8 mouse cellular contexts compared by ENCODE assay signal in genomic region chr6:90514369-90514768, GRCm38 (mm10). TPM values are rescaled to one million over a fixed set of nuclear protein-coding genes. Genes with fewer than 3 reads are reported as not detected.
DNase-seq lines count a peak whose midpoint lies in the region; ATAC-seq lines count a peak whose summit lies in the region.

No protein-coding gene starts in this region.

- H3K36me3 ChIP-seq in midbrain, embryonic 10.5 days, result no peaks in the 10 kb centered on the region
- H3K36me3 ChIP-seq in midbrain, embryonic 15.5 days (replicated peaks), result no peaks in the 10 kb centered on the region
- H3K36me3 ChIP-seq in stomach, embryonic 16.5 days (ENCODE audit: control insufficient read depth, insufficient read depth, low read length), result no peaks in the 10 kb centered on the region
- H3K36me3 ChIP-seq in neural tube, embryonic 15.5 days, result no peaks in the 10 kb centered on the region

- H3K4me1 ChIP-seq in midbrain, embryonic 10.5 days, result 0 out of 2 replicates have a peak, but pooled peaks cover 6% of the 10 kb centered on the region
- no peaks in the 10 kb centered on the region for H3K4me1 ChIP-seq in midbrain, embryonic 15.5 days
- H3K4me1 ChIP-seq in stomach, embryonic 16.5 days (ENCODE audit: control insufficient read depth, insufficient read depth, low read length), result no peaks in the 10 kb centered on the region
- H3K4me1 ChIP-seq in neural tube, embryonic 15.5 days, result no peaks in the 10 kb centered on the region

- peak; percentile 50 for DNase-seq in adrenal gland, postnatal 36 days
- no peak for DNase-seq in adrenal gland, adult 8-10 months
- no peak for DNase-seq in midbrain, embryonic 10.5 days (ENCODE audit: low spot score)
- peak; percentile 68 to 82 for DNase-seq in lung, adult 18-20 months
- no peak for DNase-seq in layer of hippocampus, adult 9-11 months

- H3K9ac ChIP-seq in midbrain, embryonic 15.5 days, result no peak overlapping the region
- no peak overlapping the region for H3K9ac ChIP-seq in stomach, embryonic 16.5 days (ENCODE audit: low read length)
- H3K9ac ChIP-seq in neural tube, embryonic 15.5 days (replicated peaks), result no peak overlapping the region

- ATAC-seq in midbrain, embryonic 15.5 days (replicated peaks), result no peak
- ATAC-seq in stomach, embryonic 16.5 days (ENCODE audit: insufficient read depth, low FRiP score), result peak; percentile 51; the same call in 1 of the 2 replicates
- no peak for ATAC-seq in neural tube, embryonic 15.5 days (ENCODE audit: low FRiP score)

- peak overlapping the region; percentile 38 for H3K27ac ChIP-seq in midbrain, embryonic 10.5 days (replicated peaks)
- H3K27ac ChIP-seq in midbrain, embryonic 15.5 days, result no peak overlapping the region
- no peak overlapping the region for H3K27ac ChIP-seq in stomach, embryonic 16.5 days (ENCODE audit: low read length)
- H3K27ac ChIP-seq in neural tube, embryonic 15.5 days (replicated peaks), result no peak overlapping the region

- no peak overlapping the region for H3K4me2 ChIP-seq in midbrain, embryonic 15.5 days
- H3K4me2 ChIP-seq in stomach, embryonic 16.5 days (ENCODE audit: low read depth, low read length), result no peak overlapping the region
- H3K4me2 ChIP-seq in neural tube, embryonic 15.5 days, result no peak overlapping the region

- H3K9me3 ChIP-seq in midbrain, embryonic 10.5 days (replicated peaks), result 0 out of 2 replicates have a peak, but pooled peaks cover 3% of the 10 kb centered on the region
- no peaks in the 10 kb centered on the region for H3K9me3 ChIP-seq in midbrain, embryonic 15.5 days
- H3K9me3 ChIP-seq in stomach, embryonic 16.5 days (replicated peaks; ENCODE audit: control insufficient read depth, low read length), result no peaks in the 10 kb centered on the region
- H3K9me3 ChIP-seq in neural tube, embryonic 15.5 days (replicated peaks), result no peaks in the 10 kb centered on the region

- H3K27me3 ChIP-seq in midbrain, embryonic 10.5 days (ENCODE audit: low read depth, poor library complexity, severe bottlenecking), result no peaks in the 10 kb centered on the region
- H3K27me3 ChIP-seq in midbrain, embryonic 15.5 days (replicated peaks), result no peaks in the 10 kb centered on the region
- H3K27me3 ChIP-seq in stomach, embryonic 16.5 days (ENCODE audit: control insufficient read depth, insufficient read depth, low read length), result no peaks in the 10 kb centered on the region
- no peaks in the 10 kb centered on the region for H3K27me3 ChIP-seq in neural tube, embryonic 15.5 days (replicated peaks)

- no peak overlapping the region for H3K4me3 ChIP-seq in midbrain, embryonic 10.5 days
- no peak overlapping the region for H3K4me3 ChIP-seq in midbrain, embryonic 15.5 days
- H3K4me3 ChIP-seq in stomach, embryonic 16.5 days (replicated peaks; ENCODE audit: low read length), result no peak overlapping the region
- H3K4me3 ChIP-seq in neural tube, embryonic 15.5 days (replicated peaks), result no peak overlapping the region

RNA-seq across cellular contexts. Expression of gene Aldh1l1, which starts 28.1 kb away (rescaled TPM):
- 100 to 1,000 TPM; 136 to 172 TPM for total RNA-seq in adrenal gland, postnatal 36 days (2021)
- total RNA-seq in adrenal gland, adult 8-10 months (2022), result 100 to 1,000 TPM; 137 to 222 (median 182) TPM
- 2.7 and 3.7 TPM in 2 replicates for polyA plus RNA-seq in midbrain, embryonic 10.5 days (2016; fragmentation: Nextera tagmentation; extraction: Ambion mirVana)
- polyA plus RNA-seq in midbrain, embryonic 15.5 days (2015; fragmentation: Nextera tagmentation; extraction: Ambion mirVana), result 49.9 and 58.7 TPM in 2 replicates
- 13.1 and 14.9 TPM in 2 replicates for polyA plus RNA-seq in stomach, embryonic 16.5 days (2015; fragmentation: Nextera tagmentation; extraction: Ambion mirVana)
- polyA plus RNA-seq in neural tube, embryonic 15.5 days (2015; fragmentation: Nextera tagmentation; extraction: Ambion mirVana), result 60.1 and 68.2 TPM in 2 replicates

RNA-seq across cellular contexts. Expression of gene Klf15, which starts 52.0 kb away (rescaled TPM):
- 10 to 100 TPM; 31.8 to 35.7 TPM for total RNA-seq in adrenal gland, postnatal 36 days (2021)
- total RNA-seq in adrenal gland, adult 8-10 months (2022), result 10 to 100 TPM; 18.3 to 30.6 (median 27.6) TPM
- 4.2 and 4.9 TPM in 2 replicates for polyA plus RNA-seq in midbrain, embryonic 10.5 days (2016; fragmentation: Nextera tagmentation; extraction: Ambion mirVana)
- 13.6 and 15.5 TPM in 2 replicates for polyA plus RNA-seq in midbrain, embryonic 15.5 days (2015; fragmentation: Nextera tagmentation; extraction: Ambion mirVana)
- 8.8 and 10.2 TPM in 2 replicates for polyA plus RNA-seq in stomach, embryonic 16.5 days (2015; fragmentation: Nextera tagmentation; extraction: Ambion mirVana)
- 16.9 and 18.5 TPM in 2 replicates for polyA plus RNA-seq in neural tube, embryonic 15.5 days (2015; fragmentation: Nextera tagmentation; extraction: Ambion mirVana)

Comparison
In these comparisons a context has a peak if more than half of its experiments do, and no peak if none do; other contexts are left out.
1. DNase-seq: peak in adrenal gland, postnatal 36 days (2 of 2) and lung, adult 18-20 months (2 of 2); none in adrenal gland, adult 8-10 months (single experiment), midbrain, embryonic 10.5 days (single experiment) and layer of hippocampus, adult 9-11 months (single experiment).